Mouse (Mus musculus) intestine, embryonic 14.5 days (tissue): ENCODE measurements around the gene Wnt5a. TPM values are rescaled to one million over a fixed set of nuclear protein-coding genes. Genes with fewer than 3 reads are reported as not detected.

Experiments used
- ATAC-seq: fragments of 200-750 bp; cut with Nextera tagmentation; replicated peaks from 2 replicates; pipeline ENCODE4 v1.8.0; 2017; ENCODE audit warnings: low read depth, moderate number of reproducible peaks, moderate TSS enrichment, moderate library complexity; ENCODE audit not compliant: low FRiP score, low TSS enrichment
- DNase-seq: peaks from one replicate; pipeline ENCODE4 v3.0.0-alpha.2; 2018; ENCODE audit warnings: low spot score
- H3K27ac ChIP-seq: fragments of 300-500 bp; sonication (generic); 2 replicates; pipeline ENCODE4 v1.5.1; 2014; ENCODE audit warnings: low read depth, mild to moderate bottlenecking, control low read depth
- H3K27me3 ChIP-seq: fragments of 300-500 bp; sonication (generic); replicated peaks from 2 replicates; pipeline ENCODE4 v1.6.1; 2014; ENCODE audit warnings: low read length, control low read depth; ENCODE audit not compliant: control insufficient read depth, insufficient read depth
- H3K36me3 ChIP-seq: fragments of 300-500 bp; sonication (generic); 2 replicates; pipeline ENCODE4 v1.6.1; 2014; ENCODE audit warnings: low read length, control low read depth; ENCODE audit not compliant: control insufficient read depth, insufficient read depth
- H3K4me1 ChIP-seq: fragments of 300-500 bp; sonication (generic); replicated peaks from 2 replicates; pipeline ENCODE4 v1.6.1; 2014; ENCODE audit warnings: low read length, control low read depth, mixed read lengths; ENCODE audit not compliant: control insufficient read depth, insufficient read depth
- H3K4me2 ChIP-seq: fragments of 300-500 bp; sonication (generic); 2 replicates; pipeline ENCODE4 v1.6.1; 2014; ENCODE audit warnings: low read length
- H3K4me3 ChIP-seq: fragments of 300-500 bp; sonication (generic); 2 replicates; pipeline ENCODE4 v1.5.1; 2014; ENCODE audit warnings: low read depth, low read length, control low read depth, mixed read lengths
- H3K9ac ChIP-seq: fragments of 300-500 bp; sonication (generic); 2 replicates; pipeline ENCODE4 v1.6.1; 2014; ENCODE audit warnings: mild to moderate bottlenecking, low read length
- H3K9me3 ChIP-seq: fragments of 300-500 bp; sonication (generic); 2 replicates; pipeline ENCODE4 v1.6.1; 2016; ENCODE audit warnings: low read length, control low read depth; ENCODE audit not compliant: control insufficient read depth
- WGBS: fragments of 180-500 bp; shearing (Covaris S2); extraction: QIAGEN DNeasy Blood & Tissue Kit; methylation state at CpG from one replicate; pipeline ENCODE4 v1.1.7; 2014; 5-methylcytosine and 5-hydroxymethylcytosine counted together
- polyA plus RNA-seq: library from polyadenylated mRNA; unstranded; fragments of >200 nt; fragmentation: Nextera tagmentation; extraction: Ambion mirVana; gene quantifications from 2 replicates; pipeline ENCODE4 v1.2.1, GENCODE M21; 2014

Gene Wnt5a
- polyA plus RNA-seq, 1 experiment from 2014 or later, result 37.0 TPM

- peak overlapping the region; percentile 91 for H3K9ac ChIP-seq
- peak overlapping the region; percentile 82 for H3K4me3 ChIP-seq
- DNase-seq (peak; percentile 84), ATAC-seq (no peak)
- H3K27me3 ChIP-seq, result peaks cover 21% of the 10 kb centered on the region
- H3K36me3 ChIP-seq, result no peaks in the 10 kb centered on the region
- H3K4me1 ChIP-seq, result peaks cover 5% of the 10 kb centered on the region; the same call in 1 of the 2 replicates
- H3K9me3 ChIP-seq, result no peaks in the 10 kb centered on the region
- peak overlapping the region; percentile 98 for H3K27ac ChIP-seq
- peak overlapping the region; percentile 64 for H3K4me2 ChIP-seq
- under 1% methylated on average over 29 of the region's 29 CpGs for WGBS
These were observed 1.9 kb downstream of the Wnt5a start for GRCm38 (mm10) chr14:28506376-28506831.

- DNase-seq (no peak), ATAC-seq (no peak)
- H3K9me3 ChIP-seq, result no peaks in the 10 kb centered on the region
- peak overlapping the region; percentile 91 for H3K9ac ChIP-seq
- peak overlapping the region; percentile 98 for H3K27ac ChIP-seq
- peaks cover 21% of the 10 kb centered on the region for H3K27me3 ChIP-seq
- peak overlapping the region; percentile 82 for H3K4me3 ChIP-seq
- peaks cover under 1% of the 10 kb centered on the region; the same call in 1 of the 2 replicates for H3K36me3 ChIP-seq
- peak overlapping the region; percentile 64 for H3K4me2 ChIP-seq
- WGBS, result under 1% methylated on average over 15 of the region's 15 CpGs
- H3K4me1 ChIP-seq, result no peaks in the 10 kb centered on the region; the same call in 1 of the 2 replicates
These were observed 2.5 kb downstream of the Wnt5a start for GRCm38 (mm10) chr14:28507011-28507410.

GRCm38 (mm10) chr14:28507471-28507870 lies 2.9 kb downstream of the Wnt5a start:
- no peak; the same call in 1 of the 2 replicates for ATAC-seq
- WGBS, result under 1% methylated on average over 18 of the region's 18 CpGs

GRCm38 (mm10) chr14:28508288-28509258 lies 4.0 kb downstream of the Wnt5a start:
- Histone ChIP-seq H3K27ac (peak overlapping the region; percentile 98), H3K27me3 (peaks cover 16% of the 10 kb centered on the region), H3K4me1 (peaks cover 2% of the 10 kb centered on the region; the same call in 1 of the 2 replicates), H3K36me3 (peaks cover 9% of the 10 kb centered on the region), H3K4me3 (peak overlapping the region; percentile 82), H3K9ac (peak overlapping the region; percentile 91), H3K4me2 (peak overlapping the region; percentile 64), H3K9me3 (no peaks in the 10 kb centered on the region)
- 18% methylated on average over 27 of the region's 27 CpGs for WGBS
- ATAC-seq, result no peak
- peak; percentile 62 for DNase-seq

More at GRCm38 (mm10) chr14:28507471-28507870, 2.9 kb downstream of the Wnt5a start:
- H3K27me3 ChIP-seq, result peaks cover 20% of the 10 kb centered on the region
- H3K27ac ChIP-seq, result peak overlapping the region; percentile 98
- peak overlapping the region; percentile 82 for H3K4me3 ChIP-seq
- H3K4me2 ChIP-seq, result peak overlapping the region; percentile 64
- H3K9ac ChIP-seq, result peak overlapping the region; percentile 91
- DNase-seq, result peak; percentile 88
- peaks cover 3% of the 10 kb centered on the region; the same call in 1 of the 2 replicates for H3K36me3 ChIP-seq
- no peaks in the 10 kb centered on the region for H3K9me3 ChIP-seq
- H3K4me1 ChIP-seq, result no peaks in the 10 kb centered on the region; the same call in 1 of the 2 replicates

GRCm38 (mm10) chr14:28509441-28510340 lies 5.1 kb downstream of the Wnt5a start:
- no peak for ATAC-seq
- 2% methylated on average over 47 of the region's 47 CpGs for WGBS

GRCm38 (mm10) chr14:28510341-28511028 lies 5.9 kb downstream of the Wnt5a start:
- Histone ChIP-seq H3K4me2 (peak overlapping the region; percentile 64), H3K27ac (peak overlapping the region; percentile 98), H3K36me3 (peaks cover 28% of the 10 kb centered on the region), H3K27me3 (peaks cover 16% of the 10 kb centered on the region), H3K4me3 (peak overlapping the region; percentile 82), H3K4me1 (peaks cover 2% of the 10 kb centered on the region; the same call in 1 of the 2 replicates), H3K9ac (peak overlapping the region; percentile 91), H3K9me3 (no peaks in the 10 kb centered on the region)
- DNase-seq (peak; percentile 82), ATAC-seq (no peak)
- WGBS, result 6% methylated on average over 29 of the region's 29 CpGs

More at GRCm38 (mm10) chr14:28509441-28510340, 5.1 kb downstream of the Wnt5a start:
- Histone ChIP-seq H3K27ac (peak overlapping the region; percentile 98), H3K4me2 (peak overlapping the region; percentile 64), H3K4me3 (peak overlapping the region; percentile 82), H3K9ac (peak overlapping the region; percentile 91), H3K36me3 (peaks cover 20% of the 10 kb centered on the region), H3K9me3 (no peaks in the 10 kb centered on the region), H3K4me1 (peaks cover 2% of the 10 kb centered on the region; the same call in 1 of the 2 replicates), H3K27me3 (peaks cover 16% of the 10 kb centered on the region)
- peak; percentile 86 for DNase-seq

GRCm38 (mm10) chr14:28511029-28511651 lies 6.6 kb downstream of the Wnt5a start:
- peak overlapping the region; percentile 98; the same call in 1 of the 2 replicates for H3K27ac ChIP-seq
- ATAC-seq, result no peak

More at GRCm38 (mm10) chr14:28511029-28511651, 6.6 kb downstream of the Wnt5a start:
- Histone ChIP-seq H3K4me2 (peak overlapping the region; percentile 64), H3K27me3 (peaks cover 16% of the 10 kb centered on the region), H3K9ac (peak overlapping the region; percentile 91), H3K9me3 (no peaks in the 10 kb centered on the region), H3K36me3 (peaks cover 32% of the 10 kb centered on the region), H3K4me3 (peak overlapping the region; percentile 82), H3K4me1 (peaks cover 2% of the 10 kb centered on the region; the same call in 1 of the 2 replicates)
- DNase-seq, result peak; percentile 75
- WGBS, result 2% methylated on average over 41 of the region's 41 CpGs
